Mouse (Mus musculus) CH12F3 (cell line): ENCODE measurements around the gene Upf3b.
"Not testable (repeated sequence)": the region's sequence is repeated elsewhere in the genome, so short reads cannot be mapped to it uniquely, and the experiment has no call there.

Experiments used
- in situ Hi-C: fragments of 300-500 bp; cut with MboI; formaldehyde crosslinking; loops from 2 replicates; pipeline ENCODE4 v1.14.3; 2020; ENCODE audit warnings: low sequenced_read_pairs

Gene Upf3b

DNA sequence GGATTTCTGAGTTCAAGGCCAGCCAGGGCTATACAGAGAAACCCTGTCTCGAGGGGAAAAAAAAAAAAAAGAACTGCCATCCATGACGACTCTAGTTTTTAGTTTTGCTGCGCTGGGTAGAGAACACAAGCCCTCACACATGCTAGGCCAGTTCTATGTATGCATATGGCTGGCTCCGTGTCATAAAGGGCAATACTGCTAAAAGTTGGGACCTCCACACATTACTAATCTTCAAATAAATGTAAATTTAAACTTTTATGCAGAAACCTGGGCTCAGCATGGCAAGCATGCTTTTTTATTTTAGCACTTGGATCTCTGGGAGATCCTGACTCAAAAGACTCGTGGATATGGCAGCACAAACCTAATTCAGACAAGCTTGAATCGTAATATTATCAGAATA lies 28.9 kb downstream of the Upf3b start:
- in situ Hi-C loops: no loop called here

- in situ Hi-C loops: not testable (repeated sequence)
Observed at GRCm38 (mm10) chrX:37080345-37080744, 29.8 kb downstream of the Upf3b start.

GRCm38 (mm10) chrX:37076651-37077050 lies 33.5 kb downstream of the Upf3b start:
- in situ Hi-C loops: no loop called here

- in situ Hi-C loops: loop anchor here (25.0 kb wide), 1 partner anchor 562 kb away; no protein-coding TSS in a partner anchor
Observed at GRCm38 (mm10) chrX:37074262-37074892, 35.7 kb downstream of the Upf3b start.

GRCm38 (mm10) chrX:37068766-37069165 lies 41.4 kb downstream of the Upf3b start:
- in situ Hi-C loops: loop anchor here (25.0 kb wide), 1 partner anchor 556 kb away; no protein-coding TSS in a partner anchor

DNA sequence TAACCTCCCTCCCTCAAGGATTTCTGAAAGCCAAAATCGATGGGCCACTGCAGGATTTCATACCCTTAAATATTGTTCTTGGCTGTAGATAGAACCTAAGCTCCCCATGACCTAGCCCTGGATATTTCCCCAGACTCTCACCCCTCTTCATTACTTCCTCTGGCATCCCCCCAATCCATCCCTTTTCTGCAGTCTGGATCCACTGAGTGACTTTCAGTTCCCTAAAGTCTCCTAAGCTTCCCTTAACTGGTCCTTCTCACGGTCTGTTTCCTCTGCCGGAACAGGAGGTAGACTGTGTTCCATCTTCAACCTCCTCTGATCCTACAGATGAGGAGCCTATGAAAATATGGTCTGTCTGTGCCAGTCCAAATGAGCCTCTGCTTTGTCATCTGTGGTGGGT lies 42.8 kb downstream of the Upf3b start:
- in situ Hi-C loops: loop anchor here (25.0 kb wide), 1 partner anchor 555 kb away; no protein-coding TSS in a partner anchor

DNA sequence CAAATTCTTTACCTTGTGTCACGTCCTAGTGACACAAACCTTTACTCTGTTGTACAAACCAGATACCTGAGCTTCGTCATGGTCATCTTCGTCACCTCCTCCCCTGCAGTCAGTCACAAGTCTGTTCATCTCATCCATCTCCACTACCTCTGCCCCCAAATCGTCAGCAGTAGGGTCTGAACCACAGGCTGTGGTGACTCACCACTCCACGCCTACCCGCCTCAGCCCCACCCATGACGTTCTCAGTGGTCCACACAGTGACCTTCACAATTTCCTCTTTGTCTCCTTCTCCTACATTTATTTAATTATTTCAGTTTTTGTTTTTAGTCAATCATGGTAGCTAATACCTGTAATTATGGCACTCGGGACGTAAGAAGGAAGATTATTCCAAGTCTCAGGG lies 46.2 kb downstream of the Upf3b start:
- in situ Hi-C loops: loop anchor here (25.0 kb wide), 1 partner anchor 552 kb away; no protein-coding TSS in a partner anchor

- in situ Hi-C loops: loop anchor here (25.0 kb wide), 1 partner anchor 112 kb away; no protein-coding TSS in a partner anchor
Observed at GRCm38 (mm10) chrX:37048890-37049823, 61.0 kb downstream of the Upf3b start.

- in situ Hi-C loops: loop anchor here (25.0 kb wide), 1 partner anchor 111 kb away; no protein-coding TSS in a partner anchor
Observed at GRCm38 (mm10) chrX:37048066-37048889, 61.8 kb downstream of the Upf3b start, which contains the start of gene Sowahd. Sowahd (plus strand) TSS chrX:37048845.

- in situ Hi-C loops: loop anchor here (25.0 kb wide), 1 partner anchor 105 kb away; no protein-coding TSS in a partner anchor
Observed at GRCm38 (mm10) chrX:37042726-37043125, 67.4 kb downstream of the Upf3b start.
